Mouse (Mus musculus) ovary, postnatal 36 days (tissue): ENCODE measurements at regions not wholly inside any gene's neighbourhood (a gene's known extent, or its start where the extent isn't known, plus 50 kb on each side); places are given as distances from the start of the nearest gene placed in this dataset.
A peak's percentile ranks its signal among the peaks of the same experiment; 100 is the strongest.
"Not testable (repeated sequence)": the region's sequence is repeated elsewhere in the genome, so short reads cannot be mapped to it uniquely, and the experiment has no call there.

ENCODE experiments used
- DNase-seq: peaks from one replicate; pipeline ENCODE4 v3.0.0; 2022; ENCODE audit warnings: low spot score, mixed read lengths

DNA sequence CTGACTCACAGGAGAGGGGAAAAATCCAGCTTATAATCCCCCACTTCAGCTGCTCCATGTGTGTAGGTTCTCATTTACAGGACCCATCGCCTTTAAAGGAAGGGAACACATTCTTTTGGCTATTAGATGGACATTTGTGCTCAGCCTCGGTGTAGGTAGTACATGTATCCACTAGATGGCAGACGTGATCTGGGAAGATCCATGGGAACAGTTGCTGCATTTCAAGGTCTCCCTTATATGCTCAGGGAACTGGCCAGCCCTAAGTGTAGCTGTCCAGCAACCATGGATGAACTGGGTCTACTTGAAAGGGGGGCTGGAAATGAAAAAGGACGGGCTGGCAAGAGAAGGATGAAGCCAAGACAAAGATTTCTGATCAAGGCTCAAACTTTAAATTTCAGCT, 124.0 kb downstream of the Akain1 start:
- DNase-seq: peak; percentile 20

DNA sequence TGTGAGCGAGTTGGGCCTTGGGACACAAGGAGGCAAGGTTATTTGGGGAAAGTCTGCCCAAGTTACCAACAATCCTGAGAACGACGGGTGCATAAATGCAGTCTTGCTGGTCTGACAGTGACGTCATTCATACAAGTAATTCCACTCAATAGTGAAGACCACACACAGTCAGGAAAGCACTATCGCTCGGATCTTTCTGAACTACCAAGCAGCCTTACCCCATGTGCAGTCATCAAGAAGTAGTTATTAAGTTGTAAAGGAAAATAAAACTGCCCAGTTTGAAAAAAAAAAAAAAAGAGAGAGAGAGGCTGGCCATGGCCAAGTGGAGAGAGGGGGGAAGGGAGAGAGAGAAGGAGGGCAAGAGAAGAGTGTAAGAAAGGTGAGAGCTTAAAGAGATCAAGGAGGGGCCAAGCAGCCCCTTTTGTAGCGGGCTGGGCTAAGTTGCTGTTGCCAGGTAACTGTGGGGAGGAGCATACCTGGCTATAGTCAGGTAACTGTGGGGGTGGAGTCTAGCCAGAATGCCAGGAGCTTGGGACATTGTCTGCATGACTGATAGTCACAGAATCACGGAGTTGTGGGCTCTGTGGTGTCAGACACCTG, 132.0 kb downstream of the Akain1 start:
- DNase-seq: not testable (repeated sequence)

DNA sequence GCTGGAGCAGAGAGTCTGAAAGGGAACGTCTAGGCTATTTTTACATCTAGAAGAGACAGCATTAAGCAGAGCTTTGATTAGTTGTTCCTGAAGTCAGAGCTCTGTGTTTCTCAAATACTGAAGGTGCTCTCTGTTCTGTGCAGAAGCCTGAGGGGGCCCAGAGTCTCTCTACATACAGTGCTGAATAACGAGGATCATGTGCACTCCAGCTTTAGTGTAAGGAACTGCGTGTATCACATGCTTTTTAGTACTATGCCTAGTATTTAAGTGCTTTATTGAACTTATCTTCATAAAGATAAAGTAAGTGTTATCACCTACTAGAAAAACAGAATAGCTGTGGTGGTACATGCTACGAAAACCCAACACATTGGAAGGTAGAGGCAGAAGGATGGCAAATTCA, 151.4 kb downstream of the Akain1 start:
- DNase-seq: no peak

DNA sequence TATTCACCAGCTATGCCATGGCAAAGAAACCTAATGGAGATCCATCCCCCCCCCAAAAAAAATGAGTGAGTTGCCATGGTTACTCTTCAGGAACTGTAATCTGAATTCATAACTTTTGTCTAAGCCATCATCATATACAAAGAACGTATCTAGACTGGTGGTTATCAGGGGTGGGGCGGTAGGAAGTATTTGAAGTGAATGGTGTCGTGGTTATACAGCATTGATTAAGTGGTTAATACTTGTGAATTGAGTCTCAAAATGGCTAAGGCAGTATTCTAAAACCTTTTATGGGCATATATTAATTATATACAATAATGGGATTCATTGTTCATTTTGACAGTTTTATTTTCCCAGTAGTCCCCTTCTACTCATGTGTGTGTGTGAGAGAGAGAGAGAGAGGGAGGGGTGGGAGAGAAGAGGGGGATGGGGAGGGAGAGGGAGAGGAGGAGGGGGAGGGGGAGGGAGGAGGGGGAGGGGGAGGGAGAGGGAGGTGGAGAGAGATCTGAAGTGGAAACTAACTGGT, 158.7 kb downstream of the Akain1 start:
- no peak for DNase-seq

DNA sequence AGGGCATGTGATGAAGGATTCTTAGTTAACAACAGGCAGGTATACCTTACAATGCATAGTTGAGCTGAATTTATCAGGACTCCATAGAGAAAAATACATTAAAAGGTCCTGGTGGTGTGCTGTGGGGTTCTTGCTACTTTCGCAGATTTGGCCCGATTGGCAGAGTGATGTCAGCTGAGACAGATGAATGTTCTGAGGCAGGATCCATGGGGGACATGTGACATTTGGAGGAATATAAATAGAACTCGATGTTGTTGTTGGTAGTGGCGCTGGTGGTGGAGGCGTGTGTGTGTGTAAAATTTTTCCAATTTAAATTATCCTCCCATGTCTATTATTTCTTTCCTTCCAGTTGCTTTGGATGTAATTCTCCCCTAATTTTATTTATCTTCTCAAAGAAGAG, 159.3 kb downstream of the Akain1 start:
- no peak for DNase-seq

DNA sequence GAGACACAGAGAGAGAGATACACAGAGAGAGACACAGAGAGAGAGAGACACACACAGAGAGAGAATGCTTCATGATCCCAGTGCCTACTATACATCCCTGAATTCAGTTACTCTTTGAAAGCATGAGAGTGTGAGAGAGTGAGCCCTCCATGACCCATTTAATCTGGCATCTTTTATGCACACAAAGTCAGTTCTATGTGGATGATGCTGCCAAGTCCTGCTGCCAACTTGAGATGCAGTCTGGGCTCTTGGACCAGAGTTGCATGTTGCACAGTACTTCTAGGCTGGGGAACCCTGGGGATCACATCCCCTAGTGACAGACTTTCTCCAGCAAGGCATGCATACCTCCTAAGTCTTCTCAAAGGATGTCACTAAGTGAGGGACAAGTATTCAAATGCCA, 164.5 kb downstream of the Akain1 start:
- no peak for DNase-seq

DNA sequence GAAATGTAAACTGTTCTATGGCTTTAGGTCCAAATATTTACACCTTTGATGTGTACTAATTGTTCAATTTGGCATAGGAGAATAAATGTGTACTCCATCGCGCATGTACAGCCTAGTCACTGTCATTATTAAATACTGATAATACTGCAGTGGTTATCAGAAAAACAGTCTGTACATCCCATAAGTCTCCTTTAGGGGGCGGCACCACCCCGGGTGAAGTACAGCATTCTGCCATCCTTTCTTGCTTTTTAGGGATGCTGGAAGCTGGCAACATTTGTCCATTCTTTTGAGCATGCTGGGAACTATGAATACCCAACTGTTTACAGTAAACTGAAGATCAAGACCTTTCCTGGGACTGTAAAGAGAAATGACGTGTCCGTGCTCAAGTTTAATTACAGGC, 165.6 kb downstream of the Akain1 start:
- DNase-seq: no peak

DNA sequence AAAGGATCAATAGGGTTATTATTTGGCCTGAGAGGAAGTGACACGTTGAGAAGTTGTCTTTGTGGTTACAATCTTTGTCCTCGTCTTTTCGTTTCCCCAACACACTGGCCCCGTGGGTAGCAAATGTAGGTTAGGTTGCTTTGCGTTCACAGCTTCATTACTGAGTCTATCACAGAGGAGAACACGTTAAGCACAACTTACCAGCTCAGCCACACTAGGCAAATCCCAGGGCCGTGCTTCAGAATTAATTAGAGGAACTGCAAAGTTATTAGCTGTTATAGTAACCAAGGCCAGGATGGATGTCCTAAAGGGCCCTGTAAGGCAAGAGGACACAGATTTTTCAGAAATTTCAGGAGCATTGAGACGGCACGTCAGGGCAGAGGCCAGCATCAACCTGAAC, 166.3 kb downstream of the Akain1 start:
- DNase-seq: no peak

DNA sequence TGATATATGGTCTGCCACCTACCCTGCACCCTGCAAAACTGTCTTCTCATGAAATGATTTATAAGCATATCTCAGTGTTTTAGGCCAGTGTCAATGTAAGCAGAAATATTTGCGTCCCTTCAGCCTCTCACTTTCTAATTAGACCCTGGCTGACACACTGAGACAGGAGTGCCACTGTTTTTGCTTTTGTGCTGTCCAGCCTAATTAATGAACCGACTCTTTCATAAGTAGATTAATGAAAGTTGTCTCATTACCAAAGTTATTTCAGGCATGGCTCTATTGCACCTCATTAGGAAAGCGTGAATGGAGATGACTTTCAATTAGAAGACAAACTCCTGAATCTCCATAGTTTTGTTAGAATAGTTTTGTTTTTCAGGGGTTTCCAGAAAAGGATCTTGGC, 192.3 kb downstream of the Akain1 start:
- DNase-seq: no peak

DNA sequence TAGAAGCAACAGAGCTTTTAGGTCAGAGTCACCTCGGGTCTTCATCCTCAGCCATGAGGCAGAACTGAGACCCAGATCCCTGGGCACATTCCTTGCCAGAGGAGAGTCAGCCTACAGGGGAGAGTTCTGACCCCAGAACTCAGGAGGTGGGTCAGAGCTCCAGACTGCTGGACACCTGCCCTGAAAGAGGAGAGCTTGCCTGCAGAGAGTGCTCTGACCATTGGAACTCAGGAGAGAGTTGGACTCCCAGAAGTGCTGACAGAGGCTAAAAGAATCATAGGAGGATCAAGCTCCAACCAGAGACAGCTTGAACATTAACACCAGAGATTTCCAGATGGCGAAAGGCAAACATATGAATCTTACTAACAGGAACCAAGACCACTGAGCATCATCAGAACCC, 211.4 kb downstream of the Akain1 start:
- not testable (repeated sequence) for DNase-seq

DNA sequence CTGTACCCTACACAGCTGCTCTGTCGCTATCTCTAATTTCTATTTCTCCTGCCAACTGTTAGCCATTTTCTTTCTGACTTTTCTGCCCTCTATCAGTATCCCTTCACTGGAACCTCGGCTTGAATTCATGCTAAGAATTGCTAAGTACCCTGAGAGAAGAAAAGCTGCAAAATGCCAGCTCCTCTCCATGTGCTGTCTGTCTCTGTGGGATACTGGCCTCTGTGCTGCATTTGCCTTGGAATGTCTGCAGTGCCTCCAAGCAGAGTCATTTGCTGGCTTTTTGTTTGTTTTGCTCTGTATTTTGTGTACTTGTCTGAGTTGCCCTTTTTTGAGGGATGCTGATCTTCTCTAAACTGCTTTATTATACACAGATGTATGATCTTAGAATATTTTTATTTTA, 215.5 kb downstream of the Akain1 start:
- no peak for DNase-seq

DNA sequence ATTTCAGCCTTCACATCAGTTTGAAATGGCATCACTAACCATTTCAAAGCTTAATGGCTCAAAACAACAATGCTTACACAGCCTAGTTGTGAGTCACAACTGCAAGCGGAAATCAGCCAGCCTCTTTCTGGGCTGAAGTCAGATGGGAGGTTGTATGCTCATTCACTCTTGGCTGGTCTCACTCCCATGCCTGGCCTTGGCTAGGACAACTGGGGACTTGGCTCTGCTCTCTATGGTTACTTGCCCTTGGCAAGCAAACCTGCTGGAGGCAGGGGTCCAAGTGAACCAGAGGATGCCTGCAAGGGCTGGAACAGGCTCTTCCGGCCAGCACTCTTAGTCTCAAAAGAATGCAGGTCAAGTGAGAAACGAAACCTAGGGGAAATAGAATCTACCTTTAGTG, 233.4 kb downstream of the Akain1 start:
- DNase-seq: peak; percentile 63

DNA sequence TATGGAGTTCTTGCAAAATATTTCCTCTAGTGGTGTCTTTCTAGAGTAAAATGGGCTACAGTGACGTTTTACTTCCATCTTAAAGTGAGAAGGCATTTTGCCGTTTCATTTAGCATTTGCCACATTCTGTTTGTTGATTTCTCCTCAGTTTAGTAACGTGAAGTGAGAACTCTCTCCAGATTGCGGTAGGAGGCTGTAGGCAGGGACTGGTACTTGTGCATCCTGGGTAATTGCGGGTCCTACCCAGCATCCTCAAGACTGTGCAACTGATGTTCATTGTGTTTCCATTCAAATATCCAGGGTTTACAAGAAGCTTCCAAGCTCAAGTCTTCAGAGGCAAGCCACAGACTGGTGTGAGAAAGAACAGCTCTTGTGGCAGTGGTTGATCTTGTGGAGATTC, 244.0 kb downstream of the Akain1 start:
- no peak for DNase-seq

DNA sequence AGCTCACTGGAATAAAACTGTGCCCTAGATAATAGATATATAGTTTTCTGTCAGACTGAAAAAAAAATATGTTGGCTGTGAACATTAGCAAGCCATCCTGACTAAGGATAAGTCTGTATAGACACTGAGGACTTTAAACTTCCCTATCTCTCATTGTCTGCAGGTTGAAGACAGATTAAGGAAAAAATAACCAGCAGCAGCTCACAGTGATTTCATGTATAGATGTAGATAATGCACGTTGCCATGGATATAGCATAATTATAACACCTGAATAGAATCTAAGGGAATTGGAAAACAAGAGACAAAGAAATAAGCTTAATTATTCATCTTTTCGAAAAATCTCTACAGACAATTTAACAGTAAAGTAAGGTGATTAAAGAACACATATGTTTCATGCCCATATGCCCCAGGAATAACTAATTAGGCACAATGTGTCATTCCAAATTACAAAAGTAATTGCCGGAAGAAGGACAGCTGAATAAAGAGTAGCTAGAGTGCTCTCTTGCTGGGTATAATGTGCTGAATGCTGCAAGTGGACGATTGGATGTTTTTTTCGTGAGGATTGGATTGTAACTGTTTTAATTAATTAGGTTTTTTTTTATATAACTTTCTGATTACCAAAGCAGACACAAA, 246.6 kb downstream of the Akain1 start:
- DNase-seq: no peak

DNA sequence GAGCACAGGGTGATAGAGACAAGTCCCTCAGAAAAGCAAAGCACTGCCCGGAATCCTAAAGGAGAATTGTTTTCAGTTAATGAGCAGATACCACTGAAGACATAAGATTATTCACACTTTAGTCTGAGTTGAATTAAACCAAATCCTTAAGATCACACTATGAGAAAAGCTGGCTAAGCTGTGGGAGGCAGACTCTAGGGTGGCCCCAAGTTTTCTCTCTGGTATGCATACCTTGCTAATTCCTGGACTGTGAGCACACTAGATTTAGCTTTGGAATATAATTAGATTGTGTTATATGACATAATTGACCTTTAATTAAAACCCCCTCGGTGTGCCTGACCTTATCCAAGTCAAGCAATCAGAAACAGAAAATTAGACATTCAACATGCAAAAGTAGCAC, 247.3 kb downstream of the Akain1 start:
- DNase-seq: no peak

DNA sequence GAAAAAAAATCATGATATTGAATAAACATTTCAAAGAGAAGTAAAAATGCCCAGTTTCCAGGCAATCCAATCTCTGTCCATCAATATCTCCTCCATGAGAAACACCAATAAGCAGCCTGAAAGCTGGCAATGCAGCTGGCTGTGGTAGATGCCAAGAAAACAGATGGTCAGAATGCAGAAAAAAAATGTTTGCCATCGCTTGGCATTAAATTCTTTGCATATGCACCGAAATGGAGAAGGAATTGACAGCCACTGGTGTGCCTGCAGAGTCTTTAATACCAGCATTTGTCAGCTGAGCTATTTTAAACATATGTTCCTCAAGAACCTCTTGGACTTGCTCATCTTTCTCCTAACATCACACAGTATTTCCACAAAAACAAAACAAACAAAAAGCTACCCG, 256.2 kb downstream of the Akain1 start:
- DNase-seq: no peak

DNA sequence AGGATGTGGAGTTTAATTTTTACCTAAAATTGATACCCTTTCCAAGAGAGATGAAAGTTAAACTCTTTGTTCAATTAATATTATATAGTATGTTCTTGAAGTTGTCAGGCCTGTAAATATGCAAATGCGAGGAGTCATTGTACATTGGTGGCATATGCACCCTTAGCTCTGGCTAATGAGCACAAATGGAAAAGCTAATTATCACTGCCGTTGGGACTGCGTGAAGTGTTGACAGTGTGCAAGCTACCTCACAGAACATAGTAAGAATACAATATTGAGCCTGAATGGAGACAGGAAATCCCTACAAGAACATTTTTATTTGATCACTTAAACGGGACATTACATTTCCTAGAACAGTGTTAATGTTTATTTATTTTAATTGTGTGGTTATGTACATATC, 241.5 kb upstream of the Dlgap1 start:
- no peak for DNase-seq

DNA sequence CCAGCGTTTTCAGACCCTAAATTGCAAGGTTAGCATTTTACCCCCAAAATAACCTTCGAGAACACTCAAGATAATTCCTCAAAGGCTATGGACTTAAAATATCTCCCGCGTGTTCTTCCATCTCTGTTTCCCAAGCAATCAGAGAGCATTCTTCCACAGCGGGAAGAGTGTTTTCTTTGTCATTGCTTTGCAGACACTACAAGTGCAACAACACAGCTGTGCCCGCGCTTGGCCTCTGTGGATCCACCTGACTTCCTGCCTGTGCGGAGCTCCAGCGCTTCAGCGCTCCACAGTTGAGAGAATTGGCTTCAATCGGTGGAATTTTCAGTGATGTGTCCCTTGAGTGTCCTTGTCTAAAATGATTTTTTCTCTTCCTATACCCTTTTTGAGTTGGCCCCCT, 235.9 kb upstream of the Dlgap1 start:
- DNase-seq: no peak

DNA sequence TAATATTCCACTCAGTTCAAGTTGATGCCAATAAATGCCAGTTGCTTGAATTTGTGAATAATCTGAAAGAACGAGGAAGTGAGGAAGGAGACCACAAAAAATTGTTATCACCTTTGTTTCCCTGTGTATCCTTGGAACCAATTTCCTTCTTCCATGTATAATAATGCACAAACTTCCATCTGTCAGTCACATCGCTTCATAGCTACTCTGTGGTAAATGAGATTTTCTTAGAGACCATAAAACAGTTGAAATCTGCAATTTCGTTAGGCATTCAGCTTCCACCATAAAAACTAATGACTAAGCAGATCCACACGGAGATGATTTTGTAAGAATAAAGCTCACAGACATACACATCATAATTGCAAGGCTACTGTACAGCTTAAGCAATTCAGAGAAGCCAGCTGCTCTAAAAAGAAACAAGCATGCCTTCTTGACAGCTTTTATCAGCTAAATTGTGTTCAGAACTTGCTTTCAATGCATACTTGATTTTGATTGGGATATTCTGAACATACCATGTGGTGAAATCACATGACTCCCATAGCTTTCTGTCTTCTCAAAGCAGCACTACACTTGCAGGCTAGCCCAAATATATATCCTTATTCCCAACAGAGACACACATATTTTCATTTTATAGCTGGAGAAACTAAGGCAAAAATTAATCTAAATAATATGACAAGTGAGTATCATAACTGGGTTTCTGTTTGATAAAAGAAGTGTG, 232.3 kb upstream of the Dlgap1 start:
- no peak for DNase-seq

DNA sequence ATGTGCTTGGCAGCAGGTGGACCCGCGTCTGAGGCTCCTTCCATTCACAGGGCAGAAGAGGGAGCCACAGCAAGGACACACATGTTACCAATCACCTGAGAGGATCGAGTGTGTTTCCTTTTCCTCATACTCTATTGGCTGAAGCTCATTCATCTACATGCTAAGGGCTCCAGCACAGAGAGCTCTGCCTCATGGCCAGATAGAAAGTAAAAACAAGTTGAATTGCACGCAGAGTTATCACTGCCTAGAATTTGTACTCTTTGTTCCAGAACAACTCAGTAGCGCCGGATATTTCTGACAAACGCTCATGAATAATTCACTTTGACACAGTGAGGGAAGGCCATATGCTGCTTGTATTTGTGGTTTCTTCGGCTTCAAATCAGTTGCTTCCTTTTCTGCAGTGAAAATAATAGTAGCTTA, 199.9 kb upstream of the Dlgap1 start:
- DNase-seq: no peak

DNA sequence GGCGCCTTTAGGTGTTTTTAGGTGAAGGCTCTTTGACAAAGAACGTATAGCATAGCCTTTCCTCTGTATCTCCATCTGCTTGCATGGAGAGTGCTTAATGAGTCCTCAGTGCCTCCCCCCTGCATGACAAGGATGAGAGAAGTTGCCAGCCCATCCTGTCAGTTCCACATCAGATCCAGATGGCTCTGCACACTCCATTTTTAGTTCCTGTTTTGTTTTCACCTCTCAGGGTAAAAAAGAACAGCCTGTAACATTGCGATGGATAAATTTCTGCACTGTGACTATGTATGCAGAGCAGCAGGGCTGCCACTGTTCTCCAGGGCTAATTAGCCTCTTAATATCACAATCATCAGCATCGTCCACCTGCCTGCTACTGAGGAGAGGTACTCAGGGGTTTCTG, 198.8 kb upstream of the Dlgap1 start:
- DNase-seq: no peak

DNA sequence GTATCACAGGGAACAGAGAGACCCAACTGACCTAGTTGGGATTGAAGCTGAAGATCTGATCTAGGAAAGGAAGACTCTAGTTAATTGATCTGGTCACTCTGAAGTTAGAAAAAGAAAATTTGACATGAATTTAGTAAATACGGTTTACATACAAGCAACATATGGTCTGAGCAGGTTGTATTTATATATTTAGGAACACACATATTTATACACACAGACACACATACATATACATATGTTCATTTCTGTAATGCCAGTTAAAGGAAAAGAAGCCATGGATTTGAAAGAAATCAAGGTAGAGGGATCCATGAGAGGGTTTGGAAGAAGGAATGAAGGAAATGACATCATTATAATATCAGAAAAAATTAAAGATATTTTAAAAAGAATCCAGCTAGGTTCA, 187.7 kb upstream of the Dlgap1 start:
- no peak for DNase-seq

DNA sequence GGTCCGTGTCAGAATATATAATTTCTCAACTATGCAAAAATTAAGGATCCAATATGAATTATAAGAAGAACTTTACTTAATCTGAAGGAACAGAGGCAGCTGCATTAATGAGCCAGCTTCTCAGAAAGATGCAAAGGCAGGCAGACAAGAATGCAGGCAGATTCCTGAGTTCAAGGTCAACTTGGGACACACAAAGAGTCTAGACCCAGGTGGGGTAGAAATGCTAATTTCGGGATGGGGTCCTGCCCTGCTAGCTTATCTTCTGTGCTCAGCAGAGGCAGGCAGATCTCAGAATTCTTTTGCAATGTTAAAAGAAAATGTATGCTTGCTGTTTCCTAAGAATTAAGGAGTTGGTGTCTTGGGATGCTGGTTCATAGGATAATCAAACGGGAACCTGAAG, 181.9 kb upstream of the Dlgap1 start:
- no peak for DNase-seq

DNA sequence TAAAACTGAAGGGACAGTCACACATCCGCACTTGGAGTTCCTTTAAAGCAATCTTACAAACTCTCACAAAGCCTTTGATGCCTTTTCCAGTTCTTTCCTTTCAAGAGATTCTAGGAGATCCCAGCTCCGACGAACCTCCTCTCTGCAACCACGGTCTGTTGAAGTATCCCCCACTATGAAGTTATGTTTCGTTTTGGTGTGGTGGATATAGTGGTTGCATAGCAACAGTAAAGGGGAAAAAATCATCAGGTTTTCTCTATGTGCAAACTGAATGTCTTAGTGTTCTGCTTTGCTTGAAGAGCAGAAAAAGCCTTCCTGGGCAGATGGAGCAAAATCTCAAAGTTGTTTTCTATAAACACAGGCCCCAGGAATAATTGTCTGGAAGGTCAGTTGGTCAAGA, 147.4 kb upstream of the Dlgap1 start:
- DNase-seq: no peak
